Mouse (Mus musculus): ENCODE results near the gene Rock2.

DNA sequence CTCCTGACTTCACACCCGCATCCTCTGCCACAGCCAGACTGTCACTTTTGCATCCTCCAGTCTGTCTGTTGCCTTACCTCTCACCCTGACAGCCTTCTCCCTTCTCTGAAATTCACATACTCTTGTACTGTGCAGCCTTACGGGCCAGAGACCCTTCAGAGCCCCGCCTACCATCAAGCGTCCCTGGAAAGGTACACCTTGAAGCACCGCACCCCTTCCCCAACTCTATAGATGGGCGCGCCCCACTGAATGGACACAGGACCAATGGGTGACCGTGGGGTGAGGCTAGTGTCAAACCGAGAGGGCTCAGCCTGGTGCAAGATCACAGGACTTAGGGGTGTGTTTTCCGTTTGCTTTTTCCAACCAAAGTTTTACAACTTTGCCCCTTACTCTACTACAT, 104.5 kb downstream of the Rock2 start:
- no peak for TF ChIP-seq CTCF (IDR thresholded peaks at IDR 0.05; ENCODE audit: extremely low read depth, insufficient read depth, insufficient read length, insufficient replicate concordance)
- TF ChIP-seq POLR2A (IDR thresholded peaks at IDR 0.05; ENCODE audit: low read depth, low read length): no peak
